Mouse (Mus musculus) liver, postnatal 0 days (tissue): Measurements from ENCODE around the gene Zfp607b. TPM values are rescaled to one million over a fixed set of nuclear protein-coding genes. Genes with fewer than 3 reads are reported as not detected.

ENCODE experiments used
- ATAC-seq: fragments of 200-750 bp; cut with Nextera tagmentation; 2 replicates; pipeline ENCODE4 v1.8.0; 2017; ENCODE audit warnings: mild to moderate bottlenecking, moderate library complexity
- DNase-seq: peaks from one replicate; pipeline ENCODE4 v3.0.0-alpha.2; 2016
- H3K27ac ChIP-seq: fragments of 300-500 bp; sonication (generic); 2 replicates; pipeline ENCODE4 v1.5.1; 2014; ENCODE audit warnings: antibody characterized with exemption, moderate library complexity, mild to moderate bottlenecking, low read depth
- H3K27me3 ChIP-seq: fragments of 300-500 bp; sonication (generic); 2 replicates; pipeline ENCODE4 v1.6.1; 2014; ENCODE audit warnings: low read length, control low read depth, mixed read lengths; ENCODE audit not compliant: insufficient read depth
- H3K36me3 ChIP-seq: fragments of 300-500 bp; sonication (generic); replicated peaks from 2 replicates; pipeline ENCODE4 v1.6.1; 2014; ENCODE audit warnings: mild to moderate bottlenecking, control low read depth, low read length, moderate library complexity, mixed read lengths; ENCODE audit not compliant: insufficient read depth
- H3K4me1 ChIP-seq: fragments of 300-500 bp; sonication (generic); 2 replicates; pipeline ENCODE4 v1.6.1; 2014; ENCODE audit warnings: antibody characterized with exemption, mild to moderate bottlenecking, control low read depth; ENCODE audit not compliant: insufficient read depth
- H3K4me2 ChIP-seq: fragments of 300-500 bp; sonication (generic); 2 replicates; pipeline ENCODE4 v1.6.1; 2014; ENCODE audit warnings: low read depth, mild to moderate bottlenecking, low read length, moderate library complexity, mixed read lengths
- H3K4me3 ChIP-seq: fragments of 300-500 bp; sonication (generic); 2 replicates; pipeline ENCODE4 v1.5.1; 2014; ENCODE audit warnings: low read depth, low read length
- H3K9ac ChIP-seq: fragments of 300-500 bp; sonication (generic); replicated peaks from 2 replicates; pipeline ENCODE4 v1.6.1; 2014; ENCODE audit warnings: mild to moderate bottlenecking, moderate library complexity
- H3K9me3 ChIP-seq: fragments of 300-500 bp; sonication (generic); 2 replicates; pipeline ENCODE4 v1.6.1; 2016; ENCODE audit warnings: mild to moderate bottlenecking, control low read depth, low read length, mixed read lengths
- CTCF ChIP-seq: sonication (generic); IDR thresholded peaks from 2 replicates; pipeline ENCODE4 v1.5.1; 2016; ENCODE audit warnings: antibody characterized with exemption, low read depth
- EP300 ChIP-seq: IDR thresholded peaks from 2 replicates; pipeline ENCODE4 v1.6.1; 2016; ENCODE audit warnings: antibody characterized with exemption, low read depth, mild to moderate bottlenecking
- WGBS: fragments of 180-500 bp; shearing (Covaris S2); extraction: QIAGEN DNeasy Blood & Tissue Kit; methylation state at CpG from one replicate; pipeline ENCODE4 v1.1.7; 2014; ENCODE audit not compliant: insufficient replicate concordance; 5-methylcytosine and 5-hydroxymethylcytosine counted together
- polyA plus RNA-seq: library from polyadenylated mRNA; unstranded; fragments of >200 nt; fragmentation: Nextera tagmentation; extraction: Ambion mirVana; gene quantifications from 2 replicates; pipeline ENCODE4 v1.2.1, GENCODE M21; 2015

Zfp607b gene
- polyA plus RNA-seq: 0.46 and 0.78 TPM in 2 replicates

GRCm38 (mm10) chr7:27688815-27689612 is at the start of gene Zfp607b:
Gene Zfp607b, plus strand, starts transcription at chr7:27689340.
- H3K4me1 ChIP-seq: peaks cover 14% of the 10 kb centered on the region
- no peaks in the 10 kb centered on the region for H3K36me3 ChIP-seq
- DNase-seq (peak; percentile 91), ATAC-seq (peak; percentile 100)
- WGBS: under 1% methylated on average over 19 of the region's 19 CpGs
- H3K27me3 ChIP-seq: no peaks in the 10 kb centered on the region
- H3K4me2 ChIP-seq: peak within 1 kb of the TSS; percentile 88
- peak within 1 kb of the TSS; percentile 64 for H3K27ac ChIP-seq
- peak within 1 kb of the TSS; percentile 71 for H3K9ac ChIP-seq
- H3K9me3 ChIP-seq: no peaks in the 10 kb centered on the region
- peak within 1 kb of the TSS; percentile 52 for H3K4me3 ChIP-seq
- TF ChIP-seq EP300: no peak
- no peak for TF ChIP-seq CTCF

- WGBS: 50% methylated on average over 1 of the region's 1 CpGs
- Histone ChIP-seq H3K9me3 (no peaks in the 10 kb centered on the region), H3K27me3 (no peaks in the 10 kb centered on the region), H3K4me1 (no peaks in the 10 kb centered on the region), H3K4me2 (no peak overlapping the region), H3K27ac (no peak overlapping the region), H3K4me3 (no peak overlapping the region), H3K9ac (no peak overlapping the region), H3K36me3 (no peaks in the 10 kb centered on the region)
- ATAC-seq (no peak), DNase-seq (no peak)
- no peak for TF ChIP-seq EP300
- peak; percentile 28 for TF ChIP-seq CTCF
These were observed 44.7 kb upstream of the Zfp607b start for GRCm38 (mm10) chr7:27644471-27644870.

- Histone ChIP-seq H3K27ac (no peak overlapping the region), H3K4me3 (no peak overlapping the region), H3K36me3 (no peaks in the 10 kb centered on the region), H3K9ac (no peak overlapping the region), H3K9me3 (no peaks in the 10 kb centered on the region), H3K4me1 (no peaks in the 10 kb centered on the region), H3K4me2 (no peak overlapping the region), H3K27me3 (0 out of 2 replicates have a peak, but pooled peaks cover 2% of the 10 kb centered on the region)
- ATAC-seq (no peak), DNase-seq (no peak)
- TF ChIP-seq EP300: no peak
- no peak for TF ChIP-seq CTCF
- 68% methylated on average over 7 of the region's 7 CpGs for WGBS
These were observed 42.6 kb upstream of the Zfp607b start for GRCm38 (mm10) chr7:27646516-27646915.

- ATAC-seq (no peak), DNase-seq (no peak)
- TF ChIP-seq CTCF: no peak
- no peak for TF ChIP-seq EP300
- no peaks in the 10 kb centered on the region for H3K36me3 ChIP-seq
- no peaks in the 10 kb centered on the region for H3K4me1 ChIP-seq
- peaks cover 6% of the 10 kb centered on the region for H3K27me3 ChIP-seq
- H3K4me2 ChIP-seq: no peak overlapping the region
- no peak overlapping the region for H3K4me3 ChIP-seq
- no peak overlapping the region for H3K27ac ChIP-seq
- no peaks in the 10 kb centered on the region for H3K9me3 ChIP-seq
- no peak overlapping the region for H3K9ac ChIP-seq
- 75% methylated on average over 6 of the region's 6 CpGs for WGBS
These were observed 41.7 kb upstream of the Zfp607b start for GRCm38 (mm10) chr7:27647281-27648002.

- no peak for TF ChIP-seq CTCF
- TF ChIP-seq EP300: no peak
- Histone ChIP-seq H3K4me3 (no peak overlapping the region), H3K36me3 (no peaks in the 10 kb centered on the region), H3K9me3 (no peaks in the 10 kb centered on the region), H3K4me2 (no peak overlapping the region), H3K27me3 (peaks cover 28% of the 10 kb centered on the region), H3K9ac (no peak overlapping the region), H3K27ac (no peak overlapping the region), H3K4me1 (no peaks in the 10 kb centered on the region)
- no peak for DNase-seq
- 80% methylated on average over 11 of the region's 11 CpGs for WGBS
- ATAC-seq: no peak
These were observed 39.4 kb upstream of the Zfp607b start for GRCm38 (mm10) chr7:27649723-27650122.

GRCm38 (mm10) chr7:27650949-27651348 is 38.2 kb upstream of the Zfp607b start:
- H3K36me3 ChIP-seq: no peaks in the 10 kb centered on the region
- DNase-seq (peak; percentile 80), ATAC-seq (peak; percentile 62)
- H3K27ac ChIP-seq: no peak overlapping the region
- H3K9ac ChIP-seq: no peak overlapping the region
- H3K27me3 ChIP-seq: peaks cover 41% of the 10 kb centered on the region
- H3K4me3 ChIP-seq: no peak overlapping the region
- 3% methylated on average over 10 of the region's 10 CpGs for WGBS
- H3K4me1 ChIP-seq: no peaks in the 10 kb centered on the region
- no peaks in the 10 kb centered on the region for H3K9me3 ChIP-seq
- peak; percentile 78 for TF ChIP-seq CTCF
- no peak for TF ChIP-seq EP300
- H3K4me2 ChIP-seq: peak overlapping the region; percentile 20
